Mouse (Mus musculus) intestine, embryonic 14.5 days (tissue): ENCODE measurements around the gene Fbxo28. TPM values are rescaled to one million over a fixed set of nuclear protein-coding genes. Genes with fewer than 3 reads are reported as not detected.

Source experiments
- ATAC-seq: fragments of 200-750 bp; cut with Nextera tagmentation; replicated peaks from 2 replicates; pipeline ENCODE4 v1.8.0; 2017; ENCODE audit warnings: low read depth, moderate number of reproducible peaks, moderate TSS enrichment, moderate library complexity; ENCODE audit not compliant: low FRiP score, low TSS enrichment
- DNase-seq: peaks from one replicate; pipeline ENCODE4 v3.0.0-alpha.2; 2018; ENCODE audit warnings: low spot score
- H3K27ac ChIP-seq: fragments of 300-500 bp; sonication (generic); 2 replicates; pipeline ENCODE4 v1.5.1; 2014; ENCODE audit warnings: low read depth, mild to moderate bottlenecking, control low read depth
- H3K27me3 ChIP-seq: fragments of 300-500 bp; sonication (generic); replicated peaks from 2 replicates; pipeline ENCODE4 v1.6.1; 2014; ENCODE audit warnings: low read length, control low read depth; ENCODE audit not compliant: control insufficient read depth, insufficient read depth
- H3K36me3 ChIP-seq: fragments of 300-500 bp; sonication (generic); 2 replicates; pipeline ENCODE4 v1.6.1; 2014; ENCODE audit warnings: low read length, control low read depth; ENCODE audit not compliant: control insufficient read depth, insufficient read depth
- H3K4me1 ChIP-seq: fragments of 300-500 bp; sonication (generic); replicated peaks from 2 replicates; pipeline ENCODE4 v1.6.1; 2014; ENCODE audit warnings: low read length, control low read depth, mixed read lengths; ENCODE audit not compliant: control insufficient read depth, insufficient read depth
- H3K4me2 ChIP-seq: fragments of 300-500 bp; sonication (generic); 2 replicates; pipeline ENCODE4 v1.6.1; 2014; ENCODE audit warnings: low read length
- H3K4me3 ChIP-seq: fragments of 300-500 bp; sonication (generic); 2 replicates; pipeline ENCODE4 v1.5.1; 2014; ENCODE audit warnings: low read depth, low read length, control low read depth, mixed read lengths
- H3K9ac ChIP-seq: fragments of 300-500 bp; sonication (generic); 2 replicates; pipeline ENCODE4 v1.6.1; 2014; ENCODE audit warnings: mild to moderate bottlenecking, low read length
- H3K9me3 ChIP-seq: fragments of 300-500 bp; sonication (generic); 2 replicates; pipeline ENCODE4 v1.6.1; 2016; ENCODE audit warnings: low read length, control low read depth; ENCODE audit not compliant: control insufficient read depth
- WGBS: fragments of 180-500 bp; shearing (Covaris S2); extraction: QIAGEN DNeasy Blood & Tissue Kit; methylation state at CpG from one replicate; pipeline ENCODE4 v1.1.7; 2014; 5-methylcytosine and 5-hydroxymethylcytosine counted together
- polyA plus RNA-seq: library from polyadenylated mRNA; unstranded; fragments of >200 nt; fragmentation: Nextera tagmentation; extraction: Ambion mirVana; gene quantifications from 2 replicates; pipeline ENCODE4 v1.2.1, GENCODE M21; 2014

Gene Fbxo28
- polyA plus RNA-seq, 1 experiment from 2014 or later, result 22.6 TPM

- WGBS, result 48% methylated on average over 1 of the region's 1 CpGs
- Histone ChIP-seq H3K4me1 (no peaks in the 10 kb centered on the region), H3K27ac (no peak overlapping the region), H3K9ac (no peak overlapping the region), H3K4me2 (no peak overlapping the region), H3K4me3 (no peak overlapping the region), H3K9me3 (no peaks in the 10 kb centered on the region), H3K36me3 (no peaks in the 10 kb centered on the region), H3K27me3 (no peaks in the 10 kb centered on the region)
- ATAC-seq (no peak), DNase-seq (no peak)
Measured at GRCm38 (mm10) chr1:182358133-182358532, 16.7 kb upstream of the Fbxo28 start.

GRCm38 (mm10) chr1:182354504-182355147, 13.2 kb upstream of the Fbxo28 start:
- Histone ChIP-seq H3K9ac (no peak overlapping the region), H3K4me2 (no peak overlapping the region), H3K36me3 (no peaks in the 10 kb centered on the region), H3K4me1 (no peaks in the 10 kb centered on the region), H3K4me3 (no peak overlapping the region), H3K27me3 (no peaks in the 10 kb centered on the region), H3K9me3 (no peaks in the 10 kb centered on the region), H3K27ac (no peak overlapping the region)
- WGBS, result 83% methylated on average over 11 of the region's 11 CpGs
- no peak for ATAC-seq
- DNase-seq, result no peak

GRCm38 (mm10) chr1:182349557-182349956, 8.1 kb upstream of the Fbxo28 start:
- no peaks in the 10 kb centered on the region for H3K4me1 ChIP-seq
- H3K36me3 ChIP-seq, result no peaks in the 10 kb centered on the region
- no peak overlapping the region for H3K4me3 ChIP-seq
- no peak overlapping the region for H3K4me2 ChIP-seq
- ATAC-seq (no peak), DNase-seq (no peak)
- WGBS, result 61% methylated on average over 6 of the region's 6 CpGs
- peaks cover 7% of the 10 kb centered on the region for H3K9me3 ChIP-seq
- H3K9ac ChIP-seq, result no peak overlapping the region
- H3K27ac ChIP-seq, result no peak overlapping the region
- H3K27me3 ChIP-seq, result no peaks in the 10 kb centered on the region

GRCm38 (mm10) chr1:182346491-182346890, 5.1 kb upstream of the Fbxo28 start:
- 63% methylated on average over 5 of the region's 5 CpGs for WGBS
- Histone ChIP-seq H3K27me3 (no peaks in the 10 kb centered on the region), H3K4me1 (peaks cover 4% of the 10 kb centered on the region), H3K27ac (no peak overlapping the region), H3K4me2 (no peak overlapping the region), H3K4me3 (no peak overlapping the region), H3K9ac (no peak overlapping the region), H3K36me3 (no peaks in the 10 kb centered on the region), H3K9me3 (peaks cover 7% of the 10 kb centered on the region)
- ATAC-seq, result no peak
- no peak for DNase-seq

- H3K9ac ChIP-seq, result no peak overlapping the region
- H3K27ac ChIP-seq, result no peak overlapping the region
- H3K9me3 ChIP-seq, result peaks cover 7% of the 10 kb centered on the region
- 71% methylated on average over 2 of the region's 2 CpGs for whole genome bisulfite sequencing
- ATAC-seq (no peak), DNase-seq (no peak)
- H3K36me3 ChIP-seq, result no peaks in the 10 kb centered on the region
- peaks cover 4% of the 10 kb centered on the region for H3K4me1 ChIP-seq
- H3K4me3 ChIP-seq, result no peak overlapping the region
- H3K4me2 ChIP-seq, result no peak overlapping the region
- H3K27me3 ChIP-seq, result no peaks in the 10 kb centered on the region
Measured at GRCm38 (mm10) chr1:182345857-182346256, 4.4 kb upstream of the Fbxo28 start.

- Histone ChIP-seq H3K27ac (no peak overlapping the region), H3K27me3 (no peaks in the 10 kb centered on the region), H3K9me3 (no peaks in the 10 kb centered on the region), H3K9ac (peak overlapping the region; percentile 95; the same call in 1 of the 2 replicates), H3K36me3 (peaks cover 8% of the 10 kb centered on the region; the same call in 1 of the 2 replicates), H3K4me3 (peak overlapping the region; percentile 99), H3K4me2 (peak overlapping the region; percentile 63), H3K4me1 (peaks cover 11% of the 10 kb centered on the region)
- ATAC-seq (no peak), DNase-seq (no peak)
- 31% methylated on average over 6 of the region's 6 CpGs for WGBS
Measured at GRCm38 (mm10) chr1:182341993-182342392, 564 bp upstream of the Fbxo28 start.

GRCm38 (mm10) chr1:182340281-182340680, 1.1 kb downstream of the Fbxo28 start:
- WGBS, result 37% methylated on average over 7 of the region's 7 CpGs
- Histone ChIP-seq H3K4me1 (peaks cover 11% of the 10 kb centered on the region), H3K36me3 (peaks cover 13% of the 10 kb centered on the region; the same call in 1 of the 2 replicates), H3K4me3 (peak overlapping the region; percentile 99), H3K9ac (peak overlapping the region; percentile 95), H3K27me3 (no peaks in the 10 kb centered on the region), H3K27ac (no peak overlapping the region), H3K9me3 (no peaks in the 10 kb centered on the region), H3K4me2 (peak overlapping the region; percentile 83)
- DNase-seq, result no peak
- ATAC-seq, result no peak

GRCm38 (mm10) chr1:182338961-182339565, 2.4 kb downstream of the Fbxo28 start:
- peaks cover 11% of the 10 kb centered on the region for H3K4me1 ChIP-seq
- H3K9ac ChIP-seq, result no peak overlapping the region
- H3K9me3 ChIP-seq, result no peaks in the 10 kb centered on the region
- H3K4me2 ChIP-seq, result no peak overlapping the region
- DNase-seq (no peak), ATAC-seq (no peak)
- no peak overlapping the region for H3K4me3 ChIP-seq
- WGBS, result 88% methylated on average over 7 of the region's 7 CpGs
- no peak overlapping the region for H3K27ac ChIP-seq
- no peaks in the 10 kb centered on the region for H3K27me3 ChIP-seq
- H3K36me3 ChIP-seq, result peaks cover 13% of the 10 kb centered on the region; the same call in 1 of the 2 replicates
